Mouse (Mus musculus): ENCODE measurements around the gene Fndc3a. TPM values are rescaled to one million over a fixed set of nuclear protein-coding genes. Genes with fewer than 3 reads are reported as not detected.

Fndc3a gene
- polyA plus RNA-seq, 1 experiment from 2014 or later = 54.9 TPM

GRCm38 (mm10) chr14:72594191-72594590 is 115.6 kb downstream of the Fndc3a start:
- Histone ChIP-seq H3K27me3 (no peaks in the 10 kb centered on the region), H3K9ac (no peak overlapping the region), H3K9me3 (no peaks in the 10 kb centered on the region), H3K36me3 (peaks cover 9% of the 10 kb centered on the region), H3K27ac (replicated peaks) (no peak overlapping the region), H3K4me1 (replicated peaks) (no peaks in the 10 kb centered on the region), H3K4me2 (no peak overlapping the region), H3K4me3 (no peak overlapping the region)
- WGBS = 96% methylated on average over 7 of the region's 7 CpGs
- no peak for ATAC-seq (ENCODE audit: low FRiP score, low read depth)

DNA sequence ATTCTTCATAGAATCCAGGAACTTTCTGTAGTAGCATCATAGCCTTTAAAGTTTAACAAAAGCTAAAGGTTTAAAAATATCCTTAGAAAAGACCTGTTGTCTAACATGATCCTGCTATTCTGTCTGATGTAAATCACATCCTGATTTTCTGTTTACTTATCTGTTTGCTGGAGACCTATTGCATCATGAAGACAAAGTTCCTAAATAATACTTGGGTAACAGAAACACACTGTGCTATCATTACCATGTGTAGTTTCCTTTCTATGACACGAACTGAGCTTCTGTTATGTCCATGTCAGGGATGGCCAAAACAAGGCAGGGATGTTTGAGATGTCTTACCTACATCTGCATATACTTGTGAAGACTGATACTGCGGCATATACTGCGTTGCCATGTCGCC is 120.4 kb downstream of the Fndc3a start:
- 97% methylated on average over 4 of the region's 4 CpGs for WGBS
- H3K9ac ChIP-seq = no peak overlapping the region
- H3K27ac ChIP-seq (replicated peaks) = no peak overlapping the region
- no peaks in the 10 kb centered on the region for H3K9me3 ChIP-seq
- no peak for ATAC-seq (ENCODE audit: low FRiP score, low read depth)
- H3K4me2 ChIP-seq = no peak overlapping the region
- no peaks in the 10 kb centered on the region for H3K27me3 ChIP-seq
- H3K4me1 ChIP-seq (replicated peaks) = no peaks in the 10 kb centered on the region
- H3K4me3 ChIP-seq = no peak overlapping the region
- H3K36me3 ChIP-seq = peaks cover 18% of the 10 kb centered on the region

DNA sequence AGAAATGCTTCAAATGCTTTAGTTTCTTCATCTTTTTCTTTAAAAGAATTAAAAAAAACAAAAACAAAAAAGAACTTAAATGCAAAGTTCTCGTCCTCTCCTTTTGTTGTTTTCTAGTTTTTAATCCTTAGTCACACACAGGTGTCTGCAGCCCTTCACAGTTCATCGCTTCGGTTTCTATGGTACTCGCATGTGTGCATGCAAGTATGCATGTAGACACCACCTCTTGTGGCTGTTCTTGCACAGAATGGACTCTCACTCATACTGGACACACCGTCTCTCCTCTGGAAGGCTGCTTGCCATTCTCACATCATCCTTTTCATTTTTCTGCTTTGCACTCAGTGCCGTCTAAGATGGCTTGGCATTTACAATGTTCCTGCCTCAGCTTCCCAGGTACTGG is 126.8 kb downstream of the Fndc3a start:
- H3K4me3 ChIP-seq = no peak overlapping the region
- 61% methylated on average over 6 of the region's 6 CpGs for WGBS
- H3K27ac ChIP-seq (replicated peaks) = no peak overlapping the region
- H3K9me3 ChIP-seq = no peaks in the 10 kb centered on the region
- H3K4me1 ChIP-seq (replicated peaks) = no peaks in the 10 kb centered on the region
- no peaks in the 10 kb centered on the region for H3K27me3 ChIP-seq
- no peak for ATAC-seq (ENCODE audit: low FRiP score, low read depth)
- peaks cover 7% of the 10 kb centered on the region for H3K36me3 ChIP-seq
- no peak overlapping the region for H3K9ac ChIP-seq
- H3K4me2 ChIP-seq = no peak overlapping the region

DNA sequence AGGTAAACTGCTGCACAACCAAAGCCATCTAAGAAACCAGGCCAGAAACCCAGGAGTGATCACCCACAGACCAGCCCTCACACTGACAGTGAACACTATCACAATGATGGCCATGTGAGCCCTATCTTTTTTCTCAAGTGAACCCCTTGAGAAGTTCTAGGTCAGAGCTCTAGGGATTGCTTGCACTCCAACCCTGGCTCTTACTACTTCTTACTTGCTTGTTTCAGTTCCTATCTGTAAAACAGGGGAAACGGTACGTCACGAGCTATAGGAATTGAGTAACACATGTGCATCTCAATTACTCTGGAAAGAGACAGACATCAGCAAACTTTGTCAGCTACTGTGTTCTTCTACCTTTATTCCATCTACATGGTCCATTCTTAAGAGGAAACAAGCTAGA is 128.8 kb downstream of the Fndc3a start:
- no peaks in the 10 kb centered on the region for H3K27me3 ChIP-seq
- no peak overlapping the region for H3K9ac ChIP-seq
- no peak for ATAC-seq (ENCODE audit: low FRiP score, low read depth)
- 91% methylated on average over 3 of the region's 3 CpGs for WGBS
- H3K27ac ChIP-seq (replicated peaks) = no peak overlapping the region
- H3K9me3 ChIP-seq = no peaks in the 10 kb centered on the region
- H3K4me1 ChIP-seq (replicated peaks) = no peaks in the 10 kb centered on the region
- H3K36me3 ChIP-seq = no peaks in the 10 kb centered on the region
- H3K4me3 ChIP-seq = no peak overlapping the region
- no peak overlapping the region for H3K4me2 ChIP-seq

GRCm38 (mm10) chr14:72576283-72576682 is 133.5 kb downstream of the Fndc3a start:
- no peak for ATAC-seq (ENCODE audit: low FRiP score, low read depth)
- Histone ChIP-seq H3K9me3 (no peaks in the 10 kb centered on the region), H3K4me2 (no peak overlapping the region), H3K27ac (replicated peaks) (no peak overlapping the region), H3K4me1 (replicated peaks) (no peaks in the 10 kb centered on the region), H3K27me3 (no peaks in the 10 kb centered on the region), H3K9ac (no peak overlapping the region), H3K4me3 (no peak overlapping the region), H3K36me3 (peaks cover 30% of the 10 kb centered on the region)
- 92% methylated on average over 3 of the region's 3 CpGs for WGBS

- no peaks in the 10 kb centered on the region for H3K27me3 ChIP-seq
- H3K9me3 ChIP-seq = no peaks in the 10 kb centered on the region
- no peaks in the 10 kb centered on the region for H3K4me1 ChIP-seq (replicated peaks)
- H3K9ac ChIP-seq = no peak overlapping the region
- H3K4me2 ChIP-seq = no peak overlapping the region
- H3K27ac ChIP-seq (replicated peaks) = no peak overlapping the region
- peaks cover 56% of the 10 kb centered on the region for H3K36me3 ChIP-seq
- no peak for ATAC-seq (ENCODE audit: low FRiP score, low read depth)
- 97% methylated on average over 1 of the region's 1 CpGs for WGBS
- H3K4me3 ChIP-seq = no peak overlapping the region
Measured at GRCm38 (mm10) chr14:72563941-72564340, 145.9 kb downstream of the Fndc3a start.

DNA sequence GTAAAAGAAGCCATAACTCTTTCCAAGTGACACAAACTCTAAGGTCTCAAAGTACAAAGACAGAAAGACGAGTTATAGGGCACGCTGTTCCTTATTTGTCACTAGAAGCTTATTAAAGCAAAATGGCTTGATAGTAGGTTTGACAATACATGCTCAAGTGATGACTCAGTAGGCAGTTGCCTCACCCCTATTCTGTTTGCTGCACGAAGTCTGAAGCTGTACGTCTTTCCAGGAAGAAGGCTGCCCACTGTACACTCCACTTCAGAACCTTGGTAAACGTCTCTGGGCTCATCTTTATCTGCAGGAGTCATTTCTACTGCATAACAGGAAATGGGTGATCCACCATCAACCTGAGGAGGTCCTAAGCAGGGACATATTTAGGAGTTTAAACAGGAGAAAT is 151.0 kb downstream of the Fndc3a start:
- no peak for ATAC-seq (ENCODE audit: low FRiP score, low read depth)

GRCm38 (mm10) chr14:72555846-72556245 is 154.0 kb downstream of the Fndc3a start:
- Histone ChIP-seq H3K27ac (replicated peaks) (no peak overlapping the region), H3K9me3 (no peaks in the 10 kb centered on the region), H3K27me3 (no peaks in the 10 kb centered on the region), H3K4me3 (no peak overlapping the region), H3K36me3 (peaks cover 72% of the 10 kb centered on the region), H3K9ac (no peak overlapping the region), H3K4me1 (replicated peaks) (no peaks in the 10 kb centered on the region), H3K4me2 (no peak overlapping the region)
- WGBS = 82% methylated on average over 1 of the region's 1 CpGs
- ATAC-seq (ENCODE audit: low FRiP score, low read depth) = no peak

More for the DNA sequence above, 151.0 kb downstream of the Fndc3a start:
- H3K27ac ChIP-seq (replicated peaks) = no peak overlapping the region
- WGBS = 90% methylated on average over 5 of the region's 5 CpGs
- no peaks in the 10 kb centered on the region for H3K9me3 ChIP-seq
- no peak overlapping the region for H3K4me2 ChIP-seq
- H3K4me3 ChIP-seq = no peak overlapping the region
- H3K36me3 ChIP-seq = peaks cover 61% of the 10 kb centered on the region
- H3K9ac ChIP-seq = no peak overlapping the region
- no peaks in the 10 kb centered on the region for H3K4me1 ChIP-seq (replicated peaks)
- H3K27me3 ChIP-seq = no peaks in the 10 kb centered on the region

DNA sequence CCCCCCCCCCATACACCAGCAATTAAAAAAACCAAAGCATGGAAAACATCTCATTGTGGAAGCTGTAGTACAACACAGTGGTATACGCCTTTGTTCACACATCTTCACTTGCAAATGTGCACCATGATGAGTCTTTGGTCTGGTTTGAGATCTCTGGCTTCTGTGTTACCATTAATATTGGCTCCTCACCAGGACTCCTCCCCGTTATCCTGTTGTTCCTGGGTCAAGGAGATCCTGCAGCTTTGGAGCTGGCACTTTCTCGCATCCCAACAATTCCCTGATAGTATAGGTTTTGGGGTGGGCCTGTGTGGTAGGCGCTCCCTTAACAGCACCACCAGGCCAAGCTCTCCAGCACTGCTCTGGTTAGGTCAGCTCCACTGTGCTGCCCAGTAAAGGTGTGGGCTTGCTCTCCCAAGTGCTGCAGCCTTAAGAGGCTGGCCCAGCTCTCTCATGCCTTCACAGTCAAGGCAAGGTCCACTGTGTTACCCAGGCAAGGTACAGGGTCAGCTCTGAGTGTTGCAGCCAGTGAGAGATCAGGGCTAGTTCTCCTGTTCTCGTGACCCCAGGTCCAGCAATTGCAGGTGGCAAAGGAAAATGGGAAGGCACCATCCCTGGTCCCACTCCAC is 173.3 kb downstream of the Fndc3a start:
- Histone ChIP-seq H3K4me1 (replicated peaks) (peaks cover 12% of the 10 kb centered on the region), H3K4me2 (no peak overlapping the region), H3K4me3 (no peak overlapping the region), H3K9me3 (no peaks in the 10 kb centered on the region), H3K27me3 (peaks cover 2% of the 10 kb centered on the region; the same call in 1 of the 2 replicates), H3K36me3 (peaks cover 13% of the 10 kb centered on the region; the same call in 1 of the 2 replicates), H3K27ac (replicated peaks) (no peak overlapping the region), H3K9ac (no peak overlapping the region)
- no peak for ATAC-seq (ENCODE audit: low FRiP score, low read depth)
- 91% methylated on average over 5 of the region's 5 CpGs for WGBS

DNA sequence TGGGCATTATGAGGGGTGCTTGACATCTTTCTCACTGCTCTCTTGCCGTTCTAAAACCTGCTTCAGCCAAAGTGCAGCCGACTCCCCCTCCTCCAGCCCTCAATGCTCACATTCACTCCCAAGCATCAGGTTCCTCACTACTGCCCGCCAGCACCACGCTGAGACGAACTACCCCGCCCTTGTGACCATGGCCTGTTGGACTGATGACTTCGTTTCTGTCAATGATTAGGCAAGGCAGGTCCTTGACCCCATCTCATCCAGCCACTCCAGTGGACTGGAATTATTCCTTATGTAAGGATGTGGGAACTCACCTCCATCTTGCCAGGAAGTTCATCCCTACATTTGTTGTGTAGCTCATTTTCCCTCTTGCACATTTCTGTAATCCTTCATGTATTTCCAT is 175.9 kb downstream of the Fndc3a start:
- no peaks in the 10 kb centered on the region for H3K36me3 ChIP-seq
- H3K27me3 ChIP-seq = peaks cover 4% of the 10 kb centered on the region; the same call in 1 of the 2 replicates
- no peaks in the 10 kb centered on the region for H3K9me3 ChIP-seq
- H3K9ac ChIP-seq = no peak overlapping the region
- no peak overlapping the region for H3K4me2 ChIP-seq
- 76% methylated on average over 7 of the region's 7 CpGs for WGBS
- H3K4me1 ChIP-seq (replicated peaks) = peaks cover 12% of the 10 kb centered on the region
- no peak for ATAC-seq (ENCODE audit: low FRiP score, low read depth)
- no peak overlapping the region for H3K4me3 ChIP-seq
- H3K27ac ChIP-seq (replicated peaks) = no peak overlapping the region

- 3% methylated on average over 54 of the region's 54 CpGs for WGBS
- H3K4me2 ChIP-seq = peak overlapping the region; percentile 94
- no peaks in the 10 kb centered on the region for H3K9me3 ChIP-seq
- peak overlapping the region; percentile 65 for H3K27ac ChIP-seq (replicated peaks)
- peak overlapping the region; percentile 58 for H3K4me3 ChIP-seq
- H3K27me3 ChIP-seq = peaks cover 4% of the 10 kb centered on the region; the same call in 1 of the 2 replicates
- H3K36me3 ChIP-seq = no peaks in the 10 kb centered on the region
- peaks cover 12% of the 10 kb centered on the region for H3K4me1 ChIP-seq (replicated peaks)
- peak overlapping the region; percentile 59 for H3K9ac ChIP-seq
- ATAC-seq (ENCODE audit: low FRiP score, low read depth) = peak; percentile 93
Measured at GRCm38 (mm10) chr14:72532028-72532917, 177.5 kb downstream of the Fndc3a start.

DNA sequence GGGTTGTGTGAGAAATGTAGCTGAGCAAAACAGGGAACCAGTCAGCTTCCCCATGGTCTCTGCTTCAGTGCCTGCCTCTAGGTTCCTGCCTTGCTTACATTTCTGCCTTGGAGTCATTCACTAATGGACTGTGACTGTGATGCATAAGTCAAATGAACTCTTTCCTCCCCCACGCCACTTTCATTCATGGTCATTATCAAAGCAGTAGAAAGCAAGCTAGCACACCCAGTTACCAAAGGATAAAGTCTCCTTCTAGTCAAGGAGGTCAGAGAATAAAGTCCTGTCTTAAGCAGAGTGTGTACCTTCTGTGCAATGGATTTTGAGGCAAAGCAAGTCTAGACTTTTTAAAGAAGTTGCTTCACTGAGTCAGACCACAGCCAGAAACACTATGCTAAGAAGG is 182.7 kb downstream of the Fndc3a start:
- Histone ChIP-seq H3K9me3 (no peaks in the 10 kb centered on the region), H3K36me3 (no peaks in the 10 kb centered on the region)
- 72% methylated on average over 1 of the region's 1 CpGs for WGBS

More for the DNA sequence above, 182.7 kb downstream of the Fndc3a start:
- ATAC-seq (ENCODE audit: low FRiP score, low read depth) = no peak
- Histone ChIP-seq H3K27ac (replicated peaks) (no peak overlapping the region), H3K4me3 (no peak overlapping the region), H3K27me3 (peaks cover 4% of the 10 kb centered on the region; the same call in 1 of the 2 replicates), H3K4me1 (replicated peaks) (peaks cover 5% of the 10 kb centered on the region), H3K9ac (no peak overlapping the region), H3K4me2 (no peak overlapping the region)
